Mouse (Mus musculus): ENCODE data around the gene Ogfr.

DNA sequence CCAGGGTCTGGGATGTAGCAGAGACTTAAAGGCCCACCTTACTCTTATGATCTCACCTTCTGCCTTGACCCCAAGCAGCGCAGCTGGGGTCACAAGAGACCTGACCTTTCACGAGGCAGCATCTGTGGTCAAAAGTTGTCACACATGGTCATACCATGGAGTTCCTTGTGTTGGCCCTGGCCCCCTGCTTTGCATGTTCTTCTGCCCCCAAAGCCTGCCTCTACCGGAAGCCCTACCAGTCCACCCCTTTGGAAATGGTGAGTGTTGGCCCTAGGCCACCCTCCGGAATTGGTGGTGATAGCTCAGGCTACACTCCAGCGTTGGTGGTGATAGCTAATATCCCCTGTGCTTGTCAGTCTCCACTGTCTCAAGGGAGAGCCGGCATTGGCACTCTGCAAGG is 25.7 kb upstream of the Ogfr start:
- TF ChIP-seq CTCF (IDR thresholded peaks at IDR 0.05; ENCODE audit: borderline replicate concordance, insufficient read depth, low read depth, low read length) (no peak), POLR2A (IDR thresholded peaks at IDR 0.05; ENCODE audit: borderline replicate concordance, insufficient read depth, low read length) (no peak)
